Mouse (Mus musculus) spleen, embryonic (tissue): ENCODE results near the gene Arhgap30.

ENCODE experiments used
- CTCF ChIA-PET: fragments of 350-600 bp; sonication (Branson Sonifier 250); formaldehyde crosslinking; loops from one replicate; lab custom pipeline; 2022; lab: Charles Lee

The Arhgap30 gene

DNA sequence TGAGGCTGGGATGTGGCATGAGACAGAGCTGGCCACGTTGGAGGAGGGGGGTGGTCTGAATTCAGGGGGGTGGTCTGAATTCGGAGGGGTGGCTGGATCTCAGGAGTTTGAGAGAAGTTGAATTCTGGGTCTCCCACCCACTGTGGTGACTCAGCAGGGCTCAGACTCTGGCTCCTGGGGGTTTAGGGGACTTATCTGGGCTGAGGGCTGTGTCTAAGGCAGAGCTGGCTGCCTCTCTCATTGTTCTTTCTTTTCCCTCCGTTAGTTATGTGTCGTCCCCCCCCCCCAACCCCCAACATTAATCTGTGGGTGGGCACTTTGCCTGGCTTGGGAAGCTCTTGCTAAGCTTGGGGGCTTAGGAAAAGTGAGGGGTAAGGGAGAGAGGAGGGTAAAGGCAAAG, 14.8 kb upstream of the Arhgap30 start:
- CTCF ChIA-PET, result no interaction called here

DNA sequence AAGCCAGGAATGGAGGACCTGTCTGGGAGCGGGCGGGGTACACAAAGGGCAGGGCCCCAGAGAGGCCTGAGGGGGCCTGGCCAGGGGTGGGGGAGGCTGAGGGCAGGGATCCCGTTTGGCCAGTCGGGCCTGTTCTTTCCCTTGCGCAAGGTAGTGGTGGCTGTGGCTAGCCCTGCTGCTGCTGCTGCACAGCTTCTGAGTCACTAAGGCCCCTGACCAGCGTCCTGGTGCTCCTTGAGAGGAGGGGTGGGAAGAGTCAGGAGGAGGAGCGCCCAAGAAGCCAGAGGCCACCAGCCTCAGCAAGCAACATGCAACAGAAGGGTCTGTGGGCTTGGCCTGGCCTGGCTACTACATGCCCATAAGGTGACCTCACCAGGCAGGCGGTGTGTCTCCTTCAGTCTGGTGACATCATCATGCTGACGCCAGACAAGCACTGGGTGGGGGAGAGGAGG, 13.1 kb upstream of the Arhgap30 start:
- CTCF ChIA-PET, result no interaction called here

DNA sequence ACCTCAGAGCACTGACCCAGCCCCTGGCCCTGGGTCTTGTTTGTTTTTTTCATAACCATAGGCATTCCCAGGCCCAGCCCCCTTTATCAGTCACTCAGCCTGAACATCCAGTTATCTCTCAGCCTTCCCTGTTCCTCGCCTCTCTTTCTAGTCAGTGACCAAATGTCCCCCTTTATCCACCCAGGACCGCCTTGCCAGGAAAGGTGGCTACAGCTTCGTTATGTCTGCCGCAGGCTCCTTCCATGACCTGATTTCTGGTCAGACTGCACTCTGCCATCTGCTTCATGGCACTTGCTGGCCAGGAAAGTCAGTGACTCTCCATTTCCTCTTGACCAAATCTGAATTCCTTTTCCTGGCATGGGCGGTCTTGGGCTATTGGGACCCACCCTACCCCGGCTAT, 10.5 kb upstream of the Arhgap30 start:
- CTCF ChIA-PET, result no interaction called here

DNA sequence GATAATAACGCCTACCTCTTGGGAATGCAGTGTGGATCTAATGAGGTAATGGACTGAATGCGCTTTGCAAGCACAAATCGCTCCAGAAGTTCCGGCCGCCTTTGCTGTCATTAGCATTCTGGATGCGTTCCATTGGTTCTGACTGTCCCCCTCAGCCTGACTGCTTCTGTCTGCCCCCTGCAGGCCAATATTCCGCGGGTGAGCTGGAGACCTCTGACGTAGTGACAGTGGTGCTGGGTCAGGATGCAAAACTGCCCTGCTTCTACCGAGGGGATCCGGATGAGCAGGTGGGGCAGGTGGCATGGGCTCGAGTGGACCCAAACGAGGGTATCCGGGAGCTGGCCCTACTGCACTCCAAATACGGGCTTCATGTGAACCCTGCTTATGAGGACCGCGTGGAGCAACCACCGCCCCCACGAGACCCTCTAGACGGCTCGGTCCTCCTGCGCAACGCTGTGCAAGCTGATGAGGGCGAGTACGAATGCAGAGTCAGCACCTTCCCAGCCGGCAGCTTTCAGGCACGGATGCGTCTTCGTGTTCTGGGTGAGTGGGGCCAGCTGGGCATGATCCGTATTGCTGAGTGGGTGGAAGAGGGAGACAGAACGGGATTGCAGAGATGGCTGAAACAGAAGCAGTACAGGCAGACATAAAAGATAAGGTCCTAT, 8.7 kb upstream of the Arhgap30 start:
- CTCF ChIA-PET, result interaction anchor here (1.4 kb wide), 1 partner anchor 30 kb away, joined by 3 read pairs; no protein-coding TSS in a partner anchor

DNA sequence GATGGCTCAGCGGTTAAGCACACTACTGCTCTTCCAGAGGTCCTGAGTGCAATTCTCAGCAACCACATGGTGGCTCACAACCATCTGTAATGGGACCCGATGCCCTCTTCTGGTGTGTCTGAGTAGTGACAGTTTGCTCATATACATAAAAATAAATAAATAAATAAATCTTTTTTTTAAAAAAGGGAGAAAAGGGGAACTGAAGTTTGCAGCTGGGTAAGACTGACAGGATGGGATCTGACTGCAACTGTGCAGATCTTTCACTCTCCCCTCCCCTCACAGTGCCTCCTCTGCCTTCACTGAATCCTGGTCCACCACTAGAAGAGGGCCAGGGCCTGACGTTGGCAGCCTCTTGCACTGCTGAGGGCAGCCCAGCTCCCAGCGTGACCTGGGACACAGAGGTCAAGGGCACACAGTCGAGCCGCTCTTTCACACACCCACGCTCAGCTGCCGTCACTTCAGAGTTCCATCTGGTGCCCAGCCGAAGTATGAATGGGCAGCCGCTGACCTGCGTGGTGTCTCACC, 6.6 kb upstream of the Arhgap30 start:
- CTCF ChIA-PET, result no interaction called here

DNA sequence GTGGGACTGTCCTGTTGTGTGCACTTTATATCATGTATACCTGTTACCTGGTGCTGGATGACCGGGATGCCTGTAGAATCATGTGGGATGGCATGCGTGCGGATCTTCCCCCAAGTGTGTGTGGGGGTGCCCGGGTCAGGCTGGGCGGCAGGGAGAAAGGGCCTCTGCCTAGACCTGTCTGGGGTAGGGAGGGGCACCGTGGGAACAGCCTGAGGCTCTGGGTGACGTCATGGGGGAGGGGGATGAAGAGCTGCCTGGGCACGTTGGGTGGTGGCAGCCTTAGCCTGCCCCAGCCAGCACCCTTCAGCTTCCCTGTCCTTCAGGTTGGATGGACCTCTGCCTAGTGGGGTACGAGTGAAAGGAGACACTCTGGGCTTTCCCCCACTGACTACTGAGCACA, 4.4 kb upstream of the Arhgap30 start:
- CTCF ChIA-PET, result interaction anchor here (0.6 to 1.1 kb wide), 2 partner anchors 26 to 282 kb away, joined by 6 to 11 read pairs; no protein-coding TSS in a partner anchor

DNA sequence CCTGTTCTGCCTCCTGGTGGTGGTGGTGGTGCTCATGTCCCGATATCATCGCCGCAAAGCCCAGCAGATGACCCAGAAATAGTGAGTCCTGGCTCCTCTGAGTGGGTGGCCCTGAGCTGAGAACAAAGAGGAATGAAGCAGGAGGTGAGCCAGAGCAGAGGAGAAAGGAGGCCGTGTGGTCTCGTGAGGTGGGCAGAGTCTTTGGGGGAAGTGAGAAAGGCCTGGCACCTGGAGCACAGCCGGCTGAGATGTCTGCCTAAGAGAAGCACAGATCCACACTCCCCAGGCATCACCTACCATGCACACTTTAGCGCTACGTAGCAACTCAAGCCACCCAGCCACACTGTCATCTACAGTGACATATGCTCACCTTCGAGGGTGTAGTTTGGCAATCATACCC, 3.6 kb upstream of the Arhgap30 start:
- CTCF ChIA-PET, result interaction anchor here (0.5 to 1.1 kb wide), 2 partner anchors 26 to 27 kb away, joined by 5 to 11 read pairs; partner anchors contain the start of gene Usf1

DNA sequence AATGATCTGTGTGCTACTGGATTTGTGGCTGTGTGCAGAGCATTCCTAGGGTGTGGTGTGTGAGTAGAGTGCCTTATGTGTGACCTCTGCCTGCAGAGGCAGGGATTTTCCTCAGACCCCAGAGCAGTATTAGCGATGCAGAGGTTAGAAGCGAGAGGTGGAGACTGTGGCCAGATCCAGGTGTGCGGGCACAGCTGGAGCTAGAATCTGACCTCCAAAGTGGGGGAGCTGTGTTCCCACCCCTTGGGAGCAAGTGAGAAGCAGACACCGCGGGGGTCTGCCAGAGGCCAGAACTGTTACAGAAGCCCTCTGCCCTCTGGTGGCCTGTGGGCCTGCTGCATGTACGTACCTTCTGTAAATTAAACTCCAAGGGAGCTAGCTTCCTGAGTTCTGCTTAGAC, 1.7 kb upstream of the Arhgap30 start:
- CTCF ChIA-PET, result interaction anchor here (1.0 kb wide), 1 partner anchor 10 kb away, joined by 4 read pairs; no protein-coding TSS in a partner anchor

DNA sequence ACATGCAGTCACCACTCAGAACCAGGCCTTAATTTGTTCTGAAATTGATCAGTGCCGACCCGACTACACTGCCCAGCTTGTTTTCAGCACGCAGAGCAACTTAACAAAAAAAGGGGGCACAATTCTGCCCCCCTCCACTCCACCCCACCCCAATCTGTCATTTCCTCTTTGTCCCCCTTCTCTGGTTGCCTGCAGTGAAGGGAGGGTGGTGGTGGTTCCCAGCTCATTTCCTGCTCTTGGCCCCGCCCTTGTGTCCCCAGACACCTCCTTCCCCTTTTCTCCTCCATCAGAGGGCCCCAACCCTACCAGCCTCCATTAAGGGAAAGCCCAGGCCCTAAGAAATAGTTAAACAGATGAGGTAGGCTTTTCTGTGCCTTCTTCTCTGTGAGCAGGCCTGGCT, 1.3 kb downstream of the Arhgap30 start:
- CTCF ChIA-PET, result no interaction called here

DNA sequence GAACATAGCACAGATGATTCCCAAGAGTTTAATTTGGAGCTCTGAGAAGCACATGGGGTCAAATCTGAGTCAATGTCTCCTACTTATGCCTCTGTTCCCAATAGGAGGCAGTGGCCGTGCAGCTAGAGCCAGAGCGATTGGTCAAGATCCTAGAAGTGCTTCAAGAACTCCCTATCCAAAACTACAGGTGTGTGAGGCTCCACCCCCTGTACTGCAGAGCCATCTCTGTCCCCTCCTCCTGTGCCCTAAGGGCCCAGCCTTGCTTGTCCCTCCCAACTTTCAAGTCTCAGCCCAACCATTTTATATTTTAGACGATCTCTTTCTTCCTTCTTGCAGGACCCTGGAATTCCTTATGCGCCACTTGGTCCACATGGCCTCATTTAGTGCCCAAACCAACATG, 13.1 kb downstream of the Arhgap30 start:
- CTCF ChIA-PET, result no interaction called here

DNA sequence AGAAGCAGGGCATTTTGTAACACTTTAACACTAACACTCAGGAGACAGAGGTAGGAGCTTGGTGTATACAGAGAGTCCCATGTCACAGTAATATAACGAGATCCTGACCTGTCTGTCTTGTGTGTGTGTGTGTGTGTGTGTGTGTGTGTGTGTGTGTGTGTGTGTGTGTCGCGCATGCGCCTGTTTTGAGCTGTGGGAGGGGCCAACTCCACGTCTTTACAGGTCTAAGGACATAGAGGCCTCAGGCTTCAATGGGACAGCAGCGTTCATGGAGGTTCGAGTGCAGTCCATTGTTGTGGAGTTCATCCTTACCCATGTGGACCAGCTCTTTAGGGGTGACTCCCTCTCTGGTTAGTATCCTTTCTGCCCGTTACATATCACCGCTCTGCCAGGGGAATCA, 14.2 kb downstream of the Arhgap30 start:
- CTCF ChIA-PET, result no interaction called here

DNA sequence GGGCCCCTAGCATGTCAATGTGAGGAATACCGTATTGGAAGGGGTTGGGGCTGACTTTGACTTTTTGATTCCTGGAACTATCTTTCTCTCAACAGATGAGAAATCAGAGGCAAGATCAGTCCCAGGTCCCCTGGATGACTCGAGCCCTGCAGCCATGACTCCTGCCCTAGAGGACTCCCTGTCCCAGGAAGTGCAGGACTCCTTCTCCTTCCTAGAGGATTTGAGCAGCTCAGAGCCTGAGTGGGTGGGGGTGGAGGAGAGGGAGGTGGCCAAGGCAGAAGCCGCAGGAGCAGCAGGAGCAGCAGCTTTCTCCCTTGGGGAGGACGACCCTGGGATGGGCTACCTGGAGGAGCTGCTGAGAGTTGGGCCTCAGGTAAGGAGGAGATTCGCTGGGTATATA, 18.5 kb downstream of the Arhgap30 start:
- CTCF ChIA-PET, result no interaction called here

DNA sequence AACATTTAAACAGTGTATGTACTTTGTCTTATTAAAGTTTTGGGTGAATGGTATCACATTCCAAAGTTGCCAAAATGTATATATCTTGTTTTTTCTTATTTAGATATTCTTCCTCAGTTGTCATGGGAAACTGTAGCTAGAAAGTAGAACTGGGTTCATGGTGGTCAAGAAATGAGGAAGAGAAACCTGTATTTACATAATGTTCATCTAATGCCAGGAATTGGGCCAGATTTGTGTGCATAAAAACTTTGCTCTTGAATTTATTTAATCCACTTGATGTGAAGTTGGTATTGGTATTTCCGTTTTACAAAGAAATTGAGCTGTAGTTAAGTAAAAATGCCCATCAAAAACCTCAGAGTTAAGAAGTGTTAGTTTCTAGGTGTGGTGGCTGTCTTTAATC, 21.5 kb downstream of the Arhgap30 start:
- CTCF ChIA-PET, result interaction anchor here (0.7 to 1.2 kb wide), 2 partner anchors 30 to 883 kb away, joined by 3 read pairs; no protein-coding TSS in a partner anchor

DNA sequence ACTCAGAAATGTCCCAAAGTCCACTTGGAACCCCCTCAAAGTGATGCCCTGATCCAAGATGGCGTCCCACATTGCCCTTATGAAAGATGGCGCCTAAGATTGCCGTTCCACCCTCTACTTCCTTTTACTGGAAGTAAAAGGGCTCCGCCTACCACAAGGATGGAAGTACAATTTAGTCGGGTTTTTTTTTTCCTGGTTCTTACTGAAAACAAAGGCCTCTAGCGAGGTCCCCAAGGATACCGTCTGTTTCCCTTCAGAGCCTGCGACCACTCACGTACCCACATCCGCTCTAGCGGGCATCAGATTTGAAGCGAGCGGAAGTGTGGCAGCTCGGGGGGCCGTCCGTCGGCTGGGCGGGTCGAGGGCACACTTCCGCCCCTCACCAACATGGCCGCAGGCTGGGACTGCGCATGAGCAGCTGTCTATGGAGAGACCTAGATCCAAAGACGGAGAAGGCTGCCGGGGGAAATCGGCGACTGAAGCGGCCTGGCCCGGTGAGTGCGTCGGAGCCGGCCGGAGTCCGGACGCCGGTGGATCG, 22.3 kb downstream of the Arhgap30 start, which contains the start of gene Usf1:
Usf1 (plus strand) TSS at position 367 of the 538 bp plus-strand sequence.
- CTCF ChIA-PET, result interaction anchor here (0.6 to 0.7 kb wide), 3 partner anchors 26 to 882 kb away, joined by 3 to 5 read pairs (median 5); no protein-coding TSS in a partner anchor

DNA sequence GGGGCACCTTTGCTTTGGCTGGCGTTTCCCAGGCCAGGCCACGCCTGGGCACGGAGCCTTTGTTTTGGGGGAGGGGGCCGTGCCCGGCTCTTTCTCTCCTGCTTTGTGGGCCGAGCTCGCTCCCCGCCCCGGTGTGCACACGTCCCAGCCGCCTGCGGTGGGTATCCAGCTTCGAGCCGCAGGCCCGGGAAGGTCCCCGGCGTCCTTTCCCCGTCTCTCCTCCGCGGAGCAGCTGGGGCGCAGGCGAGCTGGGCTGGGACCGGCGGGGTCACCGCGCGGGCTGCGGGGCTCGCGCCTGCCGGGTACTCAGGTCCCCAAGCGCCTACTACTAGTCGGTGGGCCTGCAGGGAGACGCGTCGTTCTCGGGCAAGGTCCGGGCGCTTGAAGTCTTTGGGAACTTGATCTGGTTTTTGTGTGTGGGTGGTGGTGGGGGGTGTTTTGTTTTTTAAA, 22.8 kb downstream of the Arhgap30 start:
- CTCF ChIA-PET, result interaction anchor here (0.6 kb wide), 1 partner anchor 26 kb away, joined by 5 read pairs; no protein-coding TSS in a partner anchor

DNA sequence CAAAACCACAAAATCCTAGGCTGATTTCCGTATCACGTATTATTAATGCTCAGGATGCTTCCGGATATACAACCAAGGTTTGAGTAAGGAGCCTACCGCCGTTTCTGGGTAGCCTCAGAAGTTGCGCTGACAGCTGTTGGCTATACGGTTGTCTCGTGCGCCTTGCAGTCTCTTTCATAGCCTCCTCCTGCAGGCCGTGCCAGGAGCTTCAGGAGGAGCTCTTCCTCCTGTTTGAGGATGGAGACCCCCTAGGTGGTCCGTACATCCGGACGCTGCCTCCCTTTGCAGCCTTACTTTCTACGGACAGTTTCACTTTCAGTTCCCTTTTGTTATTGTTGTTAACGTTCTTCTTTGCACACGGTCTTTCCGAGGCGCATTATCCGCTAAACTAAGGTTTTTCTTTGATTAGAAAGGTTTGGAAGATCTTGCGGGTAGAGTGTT, 23.3 kb downstream of the Arhgap30 start:
- CTCF ChIA-PET, result no interaction called here

DNA sequence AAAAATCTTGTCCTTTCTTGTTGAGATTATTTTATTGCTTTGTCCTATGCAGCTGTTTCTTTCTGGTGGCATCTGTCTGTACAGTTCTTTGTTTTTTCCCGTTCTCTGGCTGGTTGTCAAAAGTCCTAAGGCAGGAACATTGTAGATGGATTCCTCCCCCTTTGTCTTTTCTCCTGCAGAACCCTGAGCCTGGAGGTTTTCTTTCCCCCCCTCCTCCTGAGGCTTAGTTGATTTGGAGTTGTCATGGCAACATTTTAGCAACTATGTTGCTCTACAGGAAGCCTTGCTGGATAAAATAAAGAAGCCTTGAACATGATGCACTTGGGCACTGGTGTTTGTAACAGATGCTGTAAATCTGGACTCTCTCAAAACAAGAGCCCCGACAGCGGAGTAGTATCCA, 23.7 kb downstream of the Arhgap30 start:
- CTCF ChIA-PET, result no interaction called here

DNA sequence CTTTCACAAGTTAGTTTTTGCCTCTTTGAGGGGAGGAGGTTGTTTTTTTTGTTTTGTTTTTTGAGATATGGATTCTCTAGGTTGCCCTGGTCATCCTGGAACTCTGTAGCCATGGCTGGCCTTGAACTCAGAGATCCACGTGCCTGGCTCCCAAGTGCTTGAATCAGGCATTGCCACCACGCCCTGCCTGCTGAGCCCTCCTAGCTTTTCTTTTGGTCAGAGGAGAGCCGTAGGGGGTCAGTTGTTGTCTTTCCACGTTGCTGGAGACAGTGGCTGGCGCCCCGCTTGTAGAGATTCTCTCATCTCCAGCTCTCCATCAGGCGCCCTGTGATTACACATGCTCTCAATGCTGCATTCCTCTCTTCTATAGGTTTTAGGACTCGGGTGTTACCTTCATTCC, 24.9 kb downstream of the Arhgap30 start:
- CTCF ChIA-PET, result no interaction called here

DNA sequence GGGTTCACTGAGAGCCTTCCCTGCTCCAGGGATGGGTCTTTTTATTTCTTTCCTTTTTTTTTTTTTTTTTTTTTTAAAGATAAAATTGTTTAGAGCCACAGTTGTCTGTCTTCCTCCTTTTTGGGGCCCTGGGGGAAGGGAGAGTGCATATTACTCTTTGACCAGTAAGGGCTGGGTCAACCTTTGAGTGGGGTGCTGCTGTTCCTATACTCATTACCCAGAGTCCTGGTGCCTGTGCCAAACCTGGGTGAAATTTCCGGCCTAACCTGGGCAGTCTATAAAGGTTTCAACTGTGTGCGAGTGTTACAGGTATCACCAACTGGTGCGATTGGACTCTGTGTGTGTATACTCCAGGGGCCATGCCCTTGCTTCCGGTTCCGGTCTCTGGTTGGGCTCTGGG, 29.9 kb downstream of the Arhgap30 start, which contains the start of gene Tstd1:
Tstd1 (plus strand) TSS at position 213 of the 400 bp plus-strand sequence.
- CTCF ChIA-PET, result no interaction called here

DNA sequence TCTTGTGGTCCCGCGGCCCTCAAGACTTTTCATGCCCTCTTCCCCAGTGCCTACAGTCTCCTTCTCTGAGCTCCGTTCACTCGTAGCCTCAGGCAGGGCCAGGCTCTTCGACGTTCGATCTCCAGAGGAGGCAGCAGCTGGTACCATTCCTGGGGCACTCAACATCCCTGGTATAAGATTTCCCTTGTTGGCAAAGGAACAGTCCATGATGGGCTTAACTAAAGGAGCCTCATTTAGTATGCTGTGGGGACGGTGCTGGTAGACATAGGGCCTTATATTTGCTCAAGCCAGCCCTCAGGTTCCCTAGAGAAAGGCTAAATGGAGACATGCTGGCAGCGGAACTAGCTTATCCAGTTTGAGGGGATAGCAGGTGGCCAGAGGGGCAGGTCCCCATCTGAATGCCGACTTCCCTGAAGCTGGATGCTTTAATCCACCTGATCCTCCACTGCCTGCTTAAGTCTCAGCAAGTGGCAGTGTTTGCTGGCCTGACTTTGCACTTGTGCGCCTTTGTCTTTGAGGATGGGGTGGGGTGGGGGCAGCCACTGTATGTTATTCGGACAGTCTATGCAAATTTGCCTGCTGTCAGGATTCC, 30.6 kb downstream of the Arhgap30 start:
- CTCF ChIA-PET, result no interaction called here

DNA sequence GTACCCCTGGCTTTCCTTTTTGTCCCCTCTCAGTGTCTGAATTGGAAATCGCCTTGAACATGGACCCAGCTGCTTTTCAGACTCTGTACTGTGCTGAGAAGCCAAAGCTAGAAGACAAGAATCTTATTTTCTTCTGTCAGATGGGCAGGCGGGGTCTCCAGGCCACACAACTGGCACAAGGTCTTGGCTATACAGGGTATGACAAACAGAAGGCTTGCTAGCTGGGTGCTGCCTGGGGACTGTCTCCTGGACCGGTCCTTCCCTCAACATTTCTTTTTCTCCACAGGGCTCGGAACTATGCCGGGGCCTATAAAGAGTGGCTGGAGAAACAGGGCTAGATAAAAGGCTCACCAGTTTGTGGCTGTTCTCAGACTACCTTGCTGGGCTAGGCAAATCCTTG, 31.2 kb downstream of the Arhgap30 start:
- CTCF ChIA-PET, result no interaction called here

DNA sequence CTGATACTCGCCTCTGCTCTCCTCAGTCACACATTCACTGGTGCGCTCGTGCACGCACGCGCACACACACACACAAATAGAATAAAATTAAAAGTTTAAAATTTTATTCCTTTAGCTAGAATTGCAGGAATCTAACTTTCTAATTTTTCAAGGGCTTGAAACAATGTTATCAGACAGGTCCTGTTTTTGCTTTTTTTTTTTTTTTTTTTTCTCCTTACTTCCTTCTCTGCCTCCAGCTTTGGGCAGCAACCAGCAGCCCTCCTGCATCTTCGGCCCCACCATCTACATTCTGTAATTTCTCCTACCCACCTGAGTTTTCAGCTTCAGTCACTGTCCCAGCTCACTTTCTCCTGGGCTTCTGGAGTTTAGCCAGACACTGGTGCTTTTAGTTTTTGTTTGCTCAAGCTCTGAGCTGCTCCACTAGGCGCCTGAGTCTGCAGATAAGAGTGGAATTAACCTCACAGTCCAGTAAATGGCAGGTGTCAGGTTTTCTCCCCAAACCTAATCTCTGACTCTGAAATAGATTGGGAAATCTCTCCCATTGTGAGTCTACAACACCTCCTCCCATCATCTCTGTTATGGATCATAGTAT, 33.8 kb downstream of the Arhgap30 start:
- CTCF ChIA-PET, result interaction anchor here (0.7 kb wide), 1 partner anchor 185 kb away, joined by 10 read pairs; the partner anchor contains the start of gene Ly9
